Mouse (Mus musculus): ENCODE measurements around the gene Socs3. TPM values are rescaled to one million over a fixed set of nuclear protein-coding genes. Genes with fewer than 3 reads are reported as not detected.
A peak's percentile ranks its signal among the peaks of the same experiment; 100 is the strongest.

The Socs3 gene
- polyA plus RNA-seq, 1 experiment from 2014 or later = 15.8 TPM

- Histone ChIP-seq H3K4me1 (peaks cover 30% of the 10 kb centered on the region), H3K4me3 (no peak overlapping the region), H3K4me2 (replicated peaks) (no peak overlapping the region), H3K9ac (no peak overlapping the region), H3K27me3 (peaks cover 5% of the 10 kb centered on the region; the same call in 1 of the 2 replicates), H3K36me3 (no peaks in the 10 kb centered on the region), H3K27ac (no peak overlapping the region), H3K9me3 (no peaks in the 10 kb centered on the region)
- ATAC-seq (ENCODE audit: low FRiP score, low read depth) = no peak
- WGBS = 84% methylated on average over 8 of the region's 8 CpGs
These were observed 28.5 kb downstream of the Socs3 start for GRCm38 (mm10) chr11:117941325-117941834.

DNA sequence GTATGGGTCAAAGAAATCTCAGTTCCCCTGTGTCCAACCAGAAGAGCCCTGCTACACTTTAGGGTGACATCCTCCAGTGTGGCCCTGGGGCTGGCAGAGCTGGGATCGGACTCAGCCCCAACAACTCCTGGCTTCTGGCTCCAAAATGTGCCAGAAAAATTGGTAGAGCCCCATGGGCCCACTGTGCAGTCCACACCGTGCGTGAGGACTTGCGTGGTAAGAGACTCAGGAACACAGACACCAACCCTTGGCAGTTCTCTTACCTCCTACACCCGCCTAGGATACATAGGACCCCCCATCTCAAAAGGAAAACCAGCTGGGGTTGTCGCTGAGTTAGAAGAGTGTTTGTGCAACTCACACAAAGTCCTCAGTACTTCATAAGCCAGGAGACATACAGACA lies 29.0 kb downstream of the Socs3 start:
- H3K9ac ChIP-seq = no peak overlapping the region
- H3K4me1 ChIP-seq = peaks cover 32% of the 10 kb centered on the region
- H3K27me3 ChIP-seq = peaks cover 5% of the 10 kb centered on the region; the same call in 1 of the 2 replicates
- H3K9me3 ChIP-seq = no peaks in the 10 kb centered on the region
- no peak for ATAC-seq (ENCODE audit: low FRiP score, low read depth)
- H3K27ac ChIP-seq = no peak overlapping the region; the same call in 1 of the 2 replicates
- 90% methylated on average over 6 of the region's 6 CpGs for WGBS
- H3K4me2 ChIP-seq (replicated peaks) = no peak overlapping the region
- no peak overlapping the region for H3K4me3 ChIP-seq
- H3K36me3 ChIP-seq = no peaks in the 10 kb centered on the region

DNA sequence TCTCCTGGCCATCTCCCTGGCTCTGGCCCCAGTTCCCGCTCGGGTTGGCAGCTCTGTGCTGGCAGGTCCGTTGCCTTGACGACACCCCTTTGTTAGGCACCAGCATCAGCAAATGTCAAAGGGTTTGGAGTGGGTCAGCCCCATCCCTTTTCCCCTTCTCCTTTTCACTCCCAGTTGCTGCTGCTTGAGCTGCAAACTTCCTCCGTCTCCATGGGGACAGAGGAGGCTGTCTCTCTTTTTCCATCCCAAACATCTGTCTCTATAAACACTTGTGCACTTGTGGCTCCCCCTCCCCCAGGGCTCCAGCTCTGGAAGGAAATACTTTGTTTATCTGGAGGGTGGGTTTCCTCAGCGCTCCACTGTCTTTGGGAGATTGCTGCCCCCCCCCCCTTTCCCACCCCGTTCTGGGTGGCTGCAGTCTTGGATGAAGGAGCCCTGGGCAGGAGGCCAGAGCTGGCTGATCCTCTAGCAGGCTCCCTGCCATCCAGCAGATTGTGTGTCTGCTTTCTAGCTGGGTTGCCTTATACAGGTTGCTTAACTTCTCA lies 30.0 kb downstream of the Socs3 start:
- Histone ChIP-seq H3K9ac (no peak overlapping the region; the same call in 1 of the 2 replicates), H3K4me3 (no peak overlapping the region), H3K9me3 (no peaks in the 10 kb centered on the region), H3K27me3 (peaks cover 5% of the 10 kb centered on the region; the same call in 1 of the 2 replicates), H3K4me1 (peaks cover 43% of the 10 kb centered on the region), H3K36me3 (no peaks in the 10 kb centered on the region), H3K4me2 (replicated peaks) (peak overlapping the region; percentile 33), H3K27ac (peak overlapping the region; percentile 70)
- ATAC-seq (ENCODE audit: low FRiP score, low read depth) = peak; percentile 79
- 3% methylated on average over 7 of the region's 7 CpGs for WGBS

- peaks cover 49% of the 10 kb centered on the region for H3K4me1 ChIP-seq
- H3K36me3 ChIP-seq = no peaks in the 10 kb centered on the region
- peak overlapping the region; percentile 33; the same call in 1 of the 2 replicates for H3K4me2 ChIP-seq (replicated peaks)
- H3K27ac ChIP-seq = peak overlapping the region; percentile 70
- no peak overlapping the region for H3K4me3 ChIP-seq
- ATAC-seq (ENCODE audit: low FRiP score, low read depth) = no peak
- no peak overlapping the region for H3K9ac ChIP-seq
- 60% methylated on average over 4 of the region's 4 CpGs for WGBS
- no peaks in the 10 kb centered on the region for H3K9me3 ChIP-seq
- peaks cover 5% of the 10 kb centered on the region; the same call in 1 of the 2 replicates for H3K27me3 ChIP-seq
These were observed 30.7 kb downstream of the Socs3 start for GRCm38 (mm10) chr11:117939004-117939730.

DNA sequence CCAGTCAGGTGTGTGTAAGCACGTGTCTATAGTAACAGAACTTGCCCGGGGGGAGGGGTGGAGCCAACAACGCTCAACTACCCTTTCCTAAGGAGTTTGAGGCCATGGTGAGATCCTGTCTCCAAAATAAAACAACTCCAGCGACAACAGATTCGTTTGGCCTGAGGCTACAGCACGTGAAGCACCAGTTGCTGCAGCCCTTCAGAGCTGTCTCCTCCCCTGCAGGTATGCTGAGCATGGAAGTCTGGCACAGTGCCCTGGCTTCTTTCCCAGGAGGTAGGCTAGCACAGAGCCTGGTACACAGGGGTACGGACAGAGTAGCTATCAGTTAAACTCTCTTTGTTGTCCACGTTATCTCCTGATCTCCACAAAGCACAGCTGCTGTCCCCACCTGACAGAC lies 33.6 kb downstream of the Socs3 start:
- ATAC-seq (ENCODE audit: low FRiP score, low read depth) = no peak
- 25% methylated on average over 8 of the region's 8 CpGs for WGBS
- no peak overlapping the region for H3K9ac ChIP-seq

DNA sequence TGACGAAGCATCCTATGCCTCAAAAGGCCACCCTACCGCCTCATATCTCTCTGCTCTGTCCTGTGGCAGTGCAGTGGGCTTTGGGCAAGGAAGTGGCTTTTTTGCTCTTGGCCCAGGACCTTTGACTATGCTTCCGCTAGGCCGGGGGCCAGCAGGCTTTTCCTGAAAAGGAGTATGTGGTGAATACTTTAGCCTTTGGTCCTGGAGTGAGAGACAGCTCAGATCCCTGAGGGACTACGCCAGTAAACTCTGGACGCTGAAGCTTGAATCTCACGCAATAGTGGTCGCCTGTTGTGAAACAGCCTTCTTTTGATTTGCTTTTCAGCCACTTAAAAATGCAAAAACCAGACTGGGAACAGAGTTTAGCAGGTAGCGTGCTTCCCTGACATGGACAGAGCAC lies 34.2 kb downstream of the Socs3 start:
- peaks cover 80% of the 10 kb centered on the region for H3K4me1 ChIP-seq
- no peak overlapping the region for H3K4me2 ChIP-seq (replicated peaks)
- H3K36me3 ChIP-seq = no peaks in the 10 kb centered on the region
- no peak overlapping the region for H3K4me3 ChIP-seq
- H3K9me3 ChIP-seq = no peaks in the 10 kb centered on the region
- WGBS = 63% methylated on average over 9 of the region's 9 CpGs
- ATAC-seq (ENCODE audit: low FRiP score, low read depth) = no peak
- peak overlapping the region; percentile 11; the same call in 1 of the 2 replicates for H3K27ac ChIP-seq
- peaks cover 18% of the 10 kb centered on the region for H3K27me3 ChIP-seq
- no peak overlapping the region for H3K9ac ChIP-seq

More for the DNA sequence above, 33.6 kb downstream of the Socs3 start:
- H3K27ac ChIP-seq = peak overlapping the region; percentile 22; the same call in 1 of the 2 replicates
- H3K4me3 ChIP-seq = no peak overlapping the region
- no peaks in the 10 kb centered on the region for H3K9me3 ChIP-seq
- no peaks in the 10 kb centered on the region for H3K36me3 ChIP-seq
- peaks cover 78% of the 10 kb centered on the region for H3K4me1 ChIP-seq
- H3K4me2 ChIP-seq (replicated peaks) = 0 out of 2 replicates have a peak overlapping the region, but pooled peaks have one; percentile 4
- peaks cover 15% of the 10 kb centered on the region for H3K27me3 ChIP-seq

DNA sequence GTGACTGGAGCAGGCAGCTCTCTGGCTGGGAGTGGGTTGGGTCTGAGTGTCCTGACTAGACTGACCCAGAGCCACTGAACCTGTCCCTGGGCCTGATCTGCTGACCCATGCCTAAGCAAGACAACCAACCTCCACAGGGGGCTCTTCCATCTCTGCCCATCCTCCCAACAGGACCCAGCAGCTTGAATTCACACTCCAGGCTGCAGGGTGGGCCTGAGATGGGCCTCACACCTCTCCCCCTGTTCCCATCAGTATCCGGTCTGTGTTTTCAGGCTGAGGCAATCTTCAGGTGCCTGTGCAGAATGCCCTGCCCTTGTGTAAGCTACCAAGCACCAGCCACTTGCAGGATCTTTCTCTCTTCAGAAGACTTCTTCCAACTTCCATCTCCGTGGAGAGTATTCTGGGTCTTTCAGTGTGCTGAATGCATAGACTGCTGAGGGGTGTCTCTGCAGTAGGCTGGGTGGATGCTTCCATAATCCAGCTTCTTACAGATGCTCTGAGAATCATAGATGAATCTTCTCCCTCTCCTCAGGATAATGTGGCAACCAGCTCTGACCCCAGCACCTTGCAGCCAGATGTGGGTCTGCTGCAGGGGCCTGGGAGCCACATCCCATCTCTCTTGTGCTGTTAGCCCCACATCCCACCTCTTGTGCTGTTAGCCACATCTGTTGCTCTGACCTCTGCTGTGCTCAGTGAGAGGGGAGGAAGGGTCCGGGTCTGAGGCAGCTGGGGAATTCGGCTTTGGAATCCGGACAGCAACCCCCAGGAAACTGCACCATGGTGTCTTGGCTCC lies 35.1 kb downstream of the Socs3 start:
- no peak for ATAC-seq (ENCODE audit: low FRiP score, low read depth)
- 37% methylated on average over 5 of the region's 5 CpGs for WGBS
- Histone ChIP-seq H3K9ac (no peak overlapping the region), H3K27ac (0 out of 2 replicates have a peak overlapping the region, but pooled peaks have one; percentile 18), H3K4me2 (replicated peaks) (no peak overlapping the region), H3K4me1 (peaks cover 75% of the 10 kb centered on the region), H3K27me3 (peaks cover 24% of the 10 kb centered on the region), H3K4me3 (no peak overlapping the region), H3K36me3 (no peaks in the 10 kb centered on the region), H3K9me3 (no peaks in the 10 kb centered on the region)

- H3K4me2 ChIP-seq (replicated peaks) = no peak overlapping the region
- peaks cover 70% of the 10 kb centered on the region for H3K4me1 ChIP-seq
- 36% methylated on average over 2 of the region's 2 CpGs for WGBS
- no peak overlapping the region for H3K4me3 ChIP-seq
- peak; percentile 62 for ATAC-seq (ENCODE audit: low FRiP score, low read depth)
- H3K36me3 ChIP-seq = no peaks in the 10 kb centered on the region
- no peaks in the 10 kb centered on the region for H3K9me3 ChIP-seq
- peaks cover 30% of the 10 kb centered on the region for H3K27me3 ChIP-seq
- no peak overlapping the region for H3K9ac ChIP-seq
- peak overlapping the region; percentile 44; the same call in 1 of the 2 replicates for H3K27ac ChIP-seq
These were observed 35.7 kb downstream of the Socs3 start for GRCm38 (mm10) chr11:117934168-117934567.

DNA sequence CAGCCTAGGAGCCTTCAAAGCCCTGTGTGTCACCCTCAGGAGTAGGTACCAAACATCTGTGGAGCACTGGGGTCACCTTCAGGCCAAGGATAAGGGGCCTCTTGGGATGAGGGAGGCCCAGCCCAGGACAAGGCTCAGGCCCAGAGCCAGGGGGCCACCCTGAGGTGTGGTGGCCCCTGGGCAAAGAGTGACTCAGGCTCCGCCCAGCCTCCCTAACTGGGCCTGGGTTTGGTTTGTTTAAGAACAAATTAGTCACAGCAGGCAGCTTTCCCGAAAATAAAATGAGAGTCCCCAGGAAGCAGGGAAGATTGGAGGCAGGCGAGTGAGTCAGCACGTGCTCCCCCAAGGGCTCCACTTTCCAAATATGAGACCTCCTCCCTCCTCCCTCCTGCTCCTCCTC lies 37.7 kb downstream of the Socs3 start:
- no peak overlapping the region for H3K4me3 ChIP-seq
- H3K9ac ChIP-seq = no peak overlapping the region
- 31% methylated on average over 4 of the region's 4 CpGs for WGBS
- H3K27ac ChIP-seq = peak overlapping the region; percentile 48; the same call in 1 of the 2 replicates
- no peak overlapping the region for H3K4me2 ChIP-seq (replicated peaks)
- peaks cover 32% of the 10 kb centered on the region for H3K27me3 ChIP-seq
- H3K4me1 ChIP-seq = peaks cover 65% of the 10 kb centered on the region
- no peaks in the 10 kb centered on the region for H3K9me3 ChIP-seq
- no peak for ATAC-seq (ENCODE audit: low FRiP score, low read depth)
- no peaks in the 10 kb centered on the region for H3K36me3 ChIP-seq

GRCm38 (mm10) chr11:117931576-117931975 lies 38.3 kb downstream of the Socs3 start:
- H3K36me3 ChIP-seq = no peaks in the 10 kb centered on the region
- peaks cover 32% of the 10 kb centered on the region for H3K27me3 ChIP-seq
- H3K4me1 ChIP-seq = peaks cover 62% of the 10 kb centered on the region
- no peak overlapping the region for H3K27ac ChIP-seq
- WGBS = 72% methylated on average over 6 of the region's 6 CpGs
- H3K4me2 ChIP-seq (replicated peaks) = no peak overlapping the region
- H3K9ac ChIP-seq = no peak overlapping the region
- no peak overlapping the region for H3K4me3 ChIP-seq
- H3K9me3 ChIP-seq = no peaks in the 10 kb centered on the region
- no peak for ATAC-seq (ENCODE audit: low FRiP score, low read depth)

DNA sequence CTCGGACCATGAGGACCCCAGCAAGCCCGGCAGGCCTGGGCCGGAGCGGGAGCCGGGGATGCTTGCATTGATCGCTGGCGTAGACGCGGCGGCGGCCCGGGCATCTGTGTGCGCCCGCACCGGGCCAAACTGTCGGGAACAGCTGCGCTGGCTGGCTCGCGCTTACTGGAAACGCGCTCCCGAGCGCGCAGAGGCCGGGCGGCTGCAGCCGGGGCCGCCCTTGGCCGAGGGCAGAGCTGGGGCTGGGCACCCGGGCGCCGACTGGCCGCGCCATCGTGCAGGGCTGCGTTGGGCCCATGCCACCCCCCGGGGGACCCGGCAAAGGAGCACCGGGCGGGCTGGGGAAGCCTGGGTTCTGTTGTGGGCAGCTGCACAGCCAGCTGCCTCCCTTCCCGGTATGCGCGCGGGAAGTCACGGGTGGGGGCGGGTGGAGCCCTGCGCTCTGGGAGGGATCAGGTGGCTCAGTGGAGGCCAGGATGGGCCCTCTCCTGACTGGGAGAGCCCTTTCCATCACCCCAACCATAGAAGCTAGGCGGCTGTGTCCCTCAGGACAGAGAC lies 39.0 kb downstream of the Socs3 start:
- H3K27ac ChIP-seq = no peak overlapping the region; the same call in 1 of the 2 replicates

More for the DNA sequence above, 39.0 kb downstream of the Socs3 start:
- no peaks in the 10 kb centered on the region for H3K36me3 ChIP-seq
- peak overlapping the region; percentile 69 for H3K9ac ChIP-seq
- peak overlapping the region; percentile 50 for H3K4me3 ChIP-seq
- 2% methylated on average over 45 of the region's 48 CpGs for WGBS
- H3K9me3 ChIP-seq = no peaks in the 10 kb centered on the region
- H3K27me3 ChIP-seq = peaks cover 32% of the 10 kb centered on the region
- peak overlapping the region; percentile 95 for H3K4me2 ChIP-seq (replicated peaks)
- ATAC-seq (ENCODE audit: low FRiP score, low read depth) = peak; percentile 60
- peaks cover 55% of the 10 kb centered on the region for H3K4me1 ChIP-seq

Measured in limb, embryonic 13.5 days (tissue).